Comparison of ENCODE assay signal across 8 mouse cellular contexts in genomic region chr5:134932903-134933276, GRCm38 (mm10). TPM values are rescaled to one million over a fixed set of nuclear protein-coding genes. Genes with fewer than 3 reads are reported as not detected.
DNase-seq lines count a peak whose midpoint lies in the region; ATAC-seq and TF ChIP-seq lines count a peak whose summit lies in the region.

No protein-coding gene starts in this region.

- peak; percentile 29 to 62 (median 59); a peak in 5 of 6 replicates for TF ChIP-seq CTCF in MEL (IDR thresholded peaks at IDR 0.05 in 2 of 3, conservative IDR thresholded peaks at IDR 0.05 in 1 of 3; ENCODE audit: control insufficient read depth in 1 of 3, insufficient read depth in 1 of 3, low read depth in 2 of 3, low read length in 3 of 3, poor library complexity in 1 of 3, severe bottlenecking in 1 of 3)
- peak; percentile 72 for TF ChIP-seq CTCF in lung, postnatal 0 days (IDR thresholded peaks at IDR 0.05)

- no peak overlapping the region for H3K27ac ChIP-seq in MEL (ENCODE audit: control insufficient read depth, low read depth, low read length)
- H3K27ac ChIP-seq in brown adipose tissue, adult 24 weeks (replicated peaks; ENCODE audit: low read depth, low read length): no peak overlapping the region
- no peak overlapping the region for H3K27ac ChIP-seq in forebrain, embryonic 11.5 days (ENCODE audit: low read depth, low read length)
- H3K27ac ChIP-seq in lung, postnatal 0 days (ENCODE audit: low read length): no peak overlapping the region; the same call in 1 of the 2 replicates

- no peaks in the 10 kb centered on the region for H3K36me3 ChIP-seq in MEL (ENCODE audit: control insufficient read depth in 1 of 2, insufficient read depth in 2 of 2, low read length in 2 of 2)
- H3K36me3 ChIP-seq in forebrain, embryonic 11.5 days (ENCODE audit: control insufficient read depth, insufficient read depth, low read length): no peaks in the 10 kb centered on the region
- H3K36me3 ChIP-seq in lung, postnatal 0 days (ENCODE audit: insufficient read depth, low read length): no peaks in the 10 kb centered on the region

- no peaks in the 10 kb centered on the region for H3K79me2 ChIP-seq in MEL (ENCODE audit: control insufficient read depth, insufficient read depth, low read length, poor library complexity)

- DNase-seq in MEL (ENCODE audit: low read depth, low spot score): peak; percentile 82
- DNase-seq in forebrain, embryonic 11.5 days (ENCODE audit: low spot score): peak; percentile 81
- DNase-seq in heart, postnatal 4 days: peak; percentile 76
- peak; percentile 8 to 36 for DNase-seq in layer of hippocampus, adult 8-10 months (ENCODE audit: low spot score in 2 of 2)
- peak; percentile 87 for DNase-seq in lung, postnatal 0 days (ENCODE audit: low spot score)
- DNase-seq in retina, postnatal 1 day: peak; percentile 83
- DNase-seq in Muller cell, postnatal 12 days (ENCODE audit: inconsistent ontology term): no peak

- no peaks in the 10 kb centered on the region for H3K9me3 ChIP-seq in MEL (replicated peaks; ENCODE audit: insufficient read depth, low read length)
- H3K9me3 ChIP-seq in forebrain, embryonic 11.5 days (ENCODE audit: control insufficient read depth, low read length): no peaks in the 10 kb centered on the region
- no peaks in the 10 kb centered on the region for H3K9me3 ChIP-seq in lung, postnatal 0 days (ENCODE audit: low read length)

- WGBS in forebrain, embryonic 11.5 days: 53% methylated on average over 9 of the region's 9 CpGs
- 46% methylated on average over 9 of the region's 9 CpGs for WGBS in lung, postnatal 0 days

- peak overlapping the region; percentile 64; the same call in 1 of the 2 replicates for H3K9ac ChIP-seq in MEL (ENCODE audit: control insufficient read depth, low read depth, low read length, poor library complexity, severe bottlenecking)
- peak overlapping the region; percentile 50 for H3K9ac ChIP-seq in forebrain, embryonic 11.5 days (ENCODE audit: low read length)
- peak overlapping the region; percentile 59 for H3K9ac ChIP-seq in lung, postnatal 0 days (replicated peaks; ENCODE audit: low read depth)

- peak; percentile 28 for ATAC-seq in forebrain, embryonic 11.5 days (replicated peaks; ENCODE audit: low FRiP score)
- peak; percentile 76 for ATAC-seq in lung, postnatal 0 days

- peak overlapping the region; percentile 71 for H3K4me2 ChIP-seq in forebrain, embryonic 11.5 days (ENCODE audit: low read depth, low read length, severe bottlenecking)
- peak overlapping the region; percentile 99 for H3K4me2 ChIP-seq in lung, postnatal 0 days (replicated peaks; ENCODE audit: low read depth, low read length)

- peaks cover 1 to 5% of the 10 kb centered on the region in 2 experiments; a peak in 3 of 4 replicates for H3K27me3 ChIP-seq in MEL (ENCODE audit: control insufficient read depth in 1 of 2, insufficient read depth in 2 of 2, low read length in 2 of 2)
- no peaks in the 10 kb centered on the region for H3K27me3 ChIP-seq in forebrain, embryonic 11.5 days (ENCODE audit: control insufficient read depth, insufficient read depth, low read length)
- no peaks in the 10 kb centered on the region for H3K27me3 ChIP-seq in lung, postnatal 0 days (replicated peaks; ENCODE audit: insufficient read depth, low read length)

- H3K4me3 ChIP-seq in MEL (ENCODE audit: control insufficient read depth in 1 of 2, insufficient read depth in 1 of 2, low read depth in 2 of 2, low read length in 2 of 2): peak overlapping the region; percentile 85 to 98
- peak overlapping the region; percentile 73 for H3K4me3 ChIP-seq in brown adipose tissue, adult 24 weeks (ENCODE audit: insufficient read depth, low read depth, low read length)
- peak overlapping the region; percentile 48 for H3K4me3 ChIP-seq in forebrain, embryonic 11.5 days (ENCODE audit: low read depth, low read length)
- H3K4me3 ChIP-seq in lung, postnatal 0 days (ENCODE audit: low read depth, low read length): peak overlapping the region; percentile 76

- TF ChIP-seq POLR2A in MEL (IDR thresholded peaks at IDR 0.05; ENCODE audit: control insufficient read depth in 1 of 2, insufficient read depth in 1 of 2, low read depth in 1 of 2, low read length in 2 of 2, poor library complexity in 1 of 2): no peak

- peak; percentile 44 for TF ChIP-seq RAD21 in MEL (IDR thresholded peaks at IDR 0.05; ENCODE audit: low read depth, low read length)

- TF ChIP-seq EP300 in MEL (IDR thresholded peaks at IDR 0.05; ENCODE audit: low read depth in 1 of 2, low read length in 2 of 2): no peak
- TF ChIP-seq EP300 in lung, postnatal 0 days (IDR thresholded peaks at IDR 0.05): no peak

- H3K4me1 ChIP-seq in MEL (ENCODE audit: control insufficient read depth in 1 of 2, insufficient read depth in 2 of 2, low read length in 2 of 2): peaks cover 0 to 2% of the 10 kb centered on the region in 2 experiments; a peak in 1 of 4 replicates
- H3K4me1 ChIP-seq in brown adipose tissue, adult 24 weeks (ENCODE audit: control insufficient read depth, insufficient read depth, insufficient read length, low read length): no peaks in the 10 kb centered on the region
- H3K4me1 ChIP-seq in forebrain, embryonic 11.5 days (replicated peaks; ENCODE audit: control insufficient read depth, insufficient read depth, low read length): no peaks in the 10 kb centered on the region
- no peaks in the 10 kb centered on the region for H3K4me1 ChIP-seq in lung, postnatal 0 days (ENCODE audit: insufficient read depth, low read depth, low read length)

TF ChIP-seq in MEL, 35 proteins besides CTCF, POLR2A, EP300 and RAD21 (continues in another document):
- TF ChIP-seq ZNF384 (IDR thresholded peaks at IDR 0.05; ENCODE audit: low read depth, low read length): 0 out of 2 replicates have a peak, but pooled peaks have one; percentile 19
- peak; percentile 30; the same call in 1 of the 2 replicates for TF ChIP-seq ZC3H11A (IDR thresholded peaks at IDR 0.05; ENCODE audit: low read depth, low read length)
- TF ChIP-seq HCFC1 (IDR thresholded peaks at IDR 0.05; ENCODE audit: low read depth, low read length): 0 out of 2 replicates have a peak, but pooled peaks have one; percentile 8
- no peak for TF ChIP-seq MYB (IDR thresholded peaks at IDR 0.05; ENCODE audit: low read depth, low read length)
- peak; percentile 55; the same call in 1 of the 2 replicates for TF ChIP-seq MYC (IDR thresholded peaks at IDR 0.05; ENCODE audit: low read depth, low read length)
- TF ChIP-seq TCF12 (IDR thresholded peaks at IDR 0.05; ENCODE audit: low read depth, low read length): no peak
- TF ChIP-seq ETS1 (IDR thresholded peaks at IDR 0.05; ENCODE audit: low read depth, low read length): no peak

RNA-seq across cellular contexts. Expression of gene Mettl27, which starts 0.7 kb away (rescaled TPM):
- total RNA-seq in MEL (2012; rRNA removed): 0.75 and 0.96 TPM in 2 replicates
- polyA plus RNA-seq in MEL (2012; ENCODE audit: insufficient read depth in 1 of 2, insufficient read length in 2 of 2, low read depth in 1 of 2, low replicate concordance in 2 of 2, missing spikeins in 1 of 2): 1 to 10 TPM in 1 of 2 experiments, not detected in 1; 3.1 TPM
- polyA plus RNA-seq in brown adipose tissue, adult 24 weeks (2012; ENCODE audit: insufficient read depth, insufficient read length, missing spikeins): 6.3 and 9.3 TPM in 2 replicates
- 7.3 and 10.4 TPM in 2 replicates for polyA plus RNA-seq in forebrain, embryonic 11.5 days (2014; fragmentation: Nextera tagmentation; extraction: Ambion mirVana)
- 1 to 10 TPM; 6.2 to 7.1 TPM for total RNA-seq in heart, postnatal 4 days (2021)
- total RNA-seq in layer of hippocampus, adult 8-10 months (2022): 10 to 100 TPM in 2 of 4 experiments, 1 to 10 TPM in 2; 8.0 to 13.5 (median 10.8) TPM
- 33.7 and 35.5 TPM in 2 replicates for polyA plus RNA-seq in lung, postnatal 0 days (2015; fragmentation: Nextera tagmentation; extraction: Ambion mirVana)

RNA-seq across cellular contexts. Expression of gene Cldn4, which starts 13.8 kb away (rescaled TPM):
- 0.08 TPM in 1 of 2 replicates, not detected in the other for total RNA-seq in MEL (2012; rRNA removed)
- polyA plus RNA-seq in MEL (2012; ENCODE audit: insufficient read depth in 1 of 2, insufficient read length in 2 of 2, low read depth in 1 of 2, low replicate concordance in 2 of 2, missing spikeins in 1 of 2): under 1 TPM in 1 of 2 experiments, not detected in 1; 0.04 TPM
- not detected in 2 replicates for polyA plus RNA-seq in brown adipose tissue, adult 24 weeks (2012; ENCODE audit: insufficient read depth, insufficient read length, missing spikeins)
- polyA plus RNA-seq in forebrain, embryonic 11.5 days (2014; fragmentation: Nextera tagmentation; extraction: Ambion mirVana): 5.6 and 7.0 TPM in 2 replicates
- total RNA-seq in heart, postnatal 4 days (2021): under 1 TPM in 1 of 2 experiments, not detected in 1; 0.14 TPM
- total RNA-seq in layer of hippocampus, adult 8-10 months (2022): not detected
- 28.2 and 29.2 TPM in 2 replicates for polyA plus RNA-seq in lung, postnatal 0 days (2015; fragmentation: Nextera tagmentation; extraction: Ambion mirVana)

RNA-seq across cellular contexts. Expression of gene Cldn13, which starts 17.6 kb away (rescaled TPM):
- 5.4 and 13.1 TPM in 2 replicates for total RNA-seq in MEL (2012; rRNA removed)
- polyA plus RNA-seq in MEL (2012; ENCODE audit: insufficient read depth in 1 of 2, insufficient read length in 2 of 2, low read depth in 1 of 2, low replicate concordance in 2 of 2, missing spikeins in 1 of 2): 1 to 10 TPM in 1 of 2 experiments, not detected in 1; 5.7 TPM
- not detected in 2 replicates for polyA plus RNA-seq in brown adipose tissue, adult 24 weeks (2012; ENCODE audit: insufficient read depth, insufficient read length, missing spikeins)
- 3.6 and 3.8 TPM in 2 replicates for polyA plus RNA-seq in forebrain, embryonic 11.5 days (2014; fragmentation: Nextera tagmentation; extraction: Ambion mirVana)
- total RNA-seq in heart, postnatal 4 days (2021): not detected
- not detected for total RNA-seq in layer of hippocampus, adult 8-10 months (2022)
- polyA plus RNA-seq in lung, postnatal 0 days (2015; fragmentation: Nextera tagmentation; extraction: Ambion mirVana): 1.2 and 1.6 TPM in 2 replicates

RNA-seq across cellular contexts. Expression of gene Tmem270, which starts 26.4 kb away (rescaled TPM):
- not detected in 2 replicates for total RNA-seq in MEL (2012; rRNA removed)
- not detected for polyA plus RNA-seq in MEL (2012; ENCODE audit: insufficient read depth in 1 of 2, insufficient read length in 2 of 2, low read depth in 1 of 2, low replicate concordance in 2 of 2, missing spikeins in 1 of 2)
- not detected in 2 replicates for polyA plus RNA-seq in brown adipose tissue, adult 24 weeks (2012; ENCODE audit: insufficient read depth, insufficient read length, missing spikeins)
- not detected in 2 replicates for polyA plus RNA-seq in forebrain, embryonic 11.5 days (2014; fragmentation: Nextera tagmentation; extraction: Ambion mirVana)
- total RNA-seq in heart, postnatal 4 days (2021): not detected
- not detected for total RNA-seq in layer of hippocampus, adult 8-10 months (2022)
- not detected in 2 replicates for polyA plus RNA-seq in lung, postnatal 0 days (2015; fragmentation: Nextera tagmentation; extraction: Ambion mirVana)

RNA-seq across cellular contexts. Expression of gene Cldn3, which starts 53.1 kb away (rescaled TPM):
- not detected in 2 replicates for total RNA-seq in MEL (2012; rRNA removed)
- polyA plus RNA-seq in MEL (2012; ENCODE audit: insufficient read depth in 1 of 2, insufficient read length in 2 of 2, low read depth in 1 of 2, low replicate concordance in 2 of 2, missing spikeins in 1 of 2): 1 to 10 TPM in 1 of 2 experiments, not detected in 1; 1.1 TPM
- not detected in 2 replicates for polyA plus RNA-seq in brown adipose tissue, adult 24 weeks (2012; ENCODE audit: insufficient read depth, insufficient read length, missing spikeins)
- 4.4 and 7.3 TPM in 2 replicates for polyA plus RNA-seq in forebrain, embryonic 11.5 days (2014; fragmentation: Nextera tagmentation; extraction: Ambion mirVana)
- under 1 TPM; 0.71 to 0.77 TPM for total RNA-seq in heart, postnatal 4 days (2021)
- total RNA-seq in layer of hippocampus, adult 8-10 months (2022): under 1 TPM; 0.61 to 0.87 (median 0.81) TPM
- polyA plus RNA-seq in lung, postnatal 0 days (2015; fragmentation: Nextera tagmentation; extraction: Ambion mirVana): 547 and 583 TPM in 2 replicates
